Mouse (Mus musculus) heart, adult 2 months (tissue): ENCODE measurements at regions not wholly inside any gene's neighbourhood (a gene's known extent, or its start where the extent isn't known, plus 50 kb on each side); places are given as distances from the start of the nearest gene placed in this dataset.

ENCODE experiments used
- CTCF ChIP-seq: fragments of 200-600 bp; IDR thresholded peaks from 2 replicates; pipeline ENCODE4 v1.8.1; 2022; ENCODE audit warnings: antibody characterized with exemption, mild to moderate bottlenecking, moderate library complexity
- POLR2A ChIP-seq: fragments of 200-500 bp; IDR thresholded peaks from 2 replicates; pipeline ENCODE4 v1.6.1; 2011; ENCODE audit warnings: mild to moderate bottlenecking, low read depth, low read length, control low read depth; ENCODE audit not compliant: insufficient read depth

GRCm38 (mm10) chr1:181299826-181300225, 52.6 kb upstream of the Cnih3 start:
- TF ChIP-seq CTCF (no peak), POLR2A (no peak)
